Mouse (Mus musculus): ENCODE data around the gene Phactr4.
A peak's percentile ranks its signal among the peaks of the same experiment; 100 is the strongest.

The Phactr4 gene

GRCm38 (mm10) chr4:132369953-132370750 lies 52.1 kb downstream of the Phactr4 start:
- DNase-seq (ENCODE audit: low read depth, low spot score) = no peak

- no peak for DNase-seq (ENCODE audit: low read depth, low spot score)
Observed at GRCm38 (mm10) chr4:132367480-132368201, 54.6 kb downstream of the Phactr4 start.

GRCm38 (mm10) chr4:132365450-132366060 lies 56.7 kb downstream of the Phactr4 start:
- DNase-seq (ENCODE audit: low read depth, low spot score) = no peak

GRCm38 (mm10) chr4:132363487-132363886 lies 58.8 kb downstream of the Phactr4 start:
- DNase-seq (ENCODE audit: low read depth, low spot score) = peak; percentile 86

DNA sequence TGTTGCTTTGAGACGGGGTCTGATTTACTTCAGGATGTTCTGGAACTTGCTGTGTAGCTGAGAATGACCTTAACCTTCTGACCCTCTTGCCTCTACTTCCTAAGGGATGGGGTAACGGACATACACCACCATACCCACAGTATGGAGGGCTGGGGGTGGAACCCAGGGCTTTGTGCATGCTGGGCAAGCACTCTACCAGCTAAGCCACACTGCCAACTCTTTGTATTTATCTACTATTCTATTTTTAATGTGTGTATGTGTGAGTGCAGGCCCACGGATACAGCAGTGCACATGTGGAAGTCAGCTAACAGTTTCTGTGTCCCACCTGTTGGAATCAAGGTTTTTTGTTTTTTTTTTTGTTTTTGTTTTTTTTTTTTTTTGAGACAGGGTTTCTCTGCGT lies 62.8 kb downstream of the Phactr4 start:
- DNase-seq (ENCODE audit: low read depth, low spot score) = no peak

- peak; percentile 90 for DNase-seq (ENCODE audit: low read depth, low spot score)
Observed at GRCm38 (mm10) chr4:132356170-132356569, 66.1 kb downstream of the Phactr4 start.

GRCm38 (mm10) chr4:132355403-132355802 lies 66.9 kb downstream of the Phactr4 start:
- DNase-seq (ENCODE audit: low read depth, low spot score) = peak; percentile 34

GRCm38 (mm10) chr4:132354571-132354970 lies 67.7 kb downstream of the Phactr4 start:
- peak; percentile 54 for DNase-seq (ENCODE audit: low read depth, low spot score)

DNA sequence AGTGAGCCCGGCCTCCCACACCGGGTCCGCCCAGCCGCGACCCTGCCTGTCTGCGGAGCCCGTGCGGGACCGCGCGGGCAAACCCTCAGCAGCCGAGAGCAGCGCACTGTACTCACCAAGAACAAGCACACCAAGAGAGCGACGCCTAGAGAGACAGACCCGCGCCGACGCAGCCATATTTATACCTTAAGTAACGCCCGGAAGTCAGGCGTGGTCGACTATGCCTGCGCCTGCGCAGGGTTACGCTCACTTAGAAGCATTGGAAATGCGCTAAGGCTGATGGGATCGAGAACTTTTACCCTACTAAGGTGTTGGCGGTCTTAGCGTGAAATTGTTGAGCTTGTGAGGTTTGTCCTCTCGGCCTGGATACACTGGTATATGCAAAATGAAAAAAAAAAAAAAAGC lies 68.8 kb downstream of the Phactr4 start, which contains the start of gene Rcc1:
Gene Rcc1 (minus strand): TSS at position 125 of the 405 bp plus-strand sequence.
- DNase-seq (ENCODE audit: low read depth, low spot score) = peak; percentile 97

- DNase-seq (ENCODE audit: low read depth, low spot score) = peak; percentile 36
Observed at GRCm38 (mm10) chr4:132352739-132353138, 69.5 kb downstream of the Phactr4 start.

GRCm38 (mm10) chr4:132351401-132351800 lies 70.9 kb downstream of the Phactr4 start:
- DNase-seq (ENCODE audit: low read depth, low spot score) = no peak

- peak; percentile 25 for DNase-seq (ENCODE audit: low read depth, low spot score)
Observed at GRCm38 (mm10) chr4:132350854-132351253, 71.4 kb downstream of the Phactr4 start.

DNA sequence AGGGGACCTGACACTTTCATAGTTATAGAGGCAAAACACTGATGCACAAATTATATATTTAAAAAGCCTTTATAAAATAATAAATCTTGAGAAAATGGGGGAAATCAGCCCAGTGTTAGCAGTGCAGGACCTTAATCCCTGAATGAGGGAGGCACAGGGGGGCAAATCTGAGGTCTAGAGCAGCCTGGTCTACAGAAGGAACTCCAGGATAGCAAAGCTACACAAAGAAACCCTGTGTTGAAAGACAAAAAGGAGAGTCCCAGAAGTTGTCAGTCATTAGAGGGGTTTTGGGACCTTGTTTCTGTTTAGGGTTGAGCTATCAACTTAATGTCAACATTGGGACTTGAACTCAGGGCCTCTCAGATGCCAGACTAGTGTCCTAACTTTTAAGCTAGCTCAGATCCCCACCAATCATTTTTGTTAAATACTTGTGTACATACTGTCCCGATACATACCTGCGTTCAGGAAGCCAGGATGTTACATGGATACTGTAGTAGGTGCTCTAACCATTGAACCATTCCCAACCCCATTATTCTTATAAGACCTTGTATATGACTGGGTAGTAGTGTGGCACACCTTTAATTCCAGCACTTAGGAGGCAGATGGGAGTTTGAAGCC lies 72.1 kb downstream of the Phactr4 start:
- DNase-seq (ENCODE audit: low read depth, low spot score) = peak; percentile 37

DNA sequence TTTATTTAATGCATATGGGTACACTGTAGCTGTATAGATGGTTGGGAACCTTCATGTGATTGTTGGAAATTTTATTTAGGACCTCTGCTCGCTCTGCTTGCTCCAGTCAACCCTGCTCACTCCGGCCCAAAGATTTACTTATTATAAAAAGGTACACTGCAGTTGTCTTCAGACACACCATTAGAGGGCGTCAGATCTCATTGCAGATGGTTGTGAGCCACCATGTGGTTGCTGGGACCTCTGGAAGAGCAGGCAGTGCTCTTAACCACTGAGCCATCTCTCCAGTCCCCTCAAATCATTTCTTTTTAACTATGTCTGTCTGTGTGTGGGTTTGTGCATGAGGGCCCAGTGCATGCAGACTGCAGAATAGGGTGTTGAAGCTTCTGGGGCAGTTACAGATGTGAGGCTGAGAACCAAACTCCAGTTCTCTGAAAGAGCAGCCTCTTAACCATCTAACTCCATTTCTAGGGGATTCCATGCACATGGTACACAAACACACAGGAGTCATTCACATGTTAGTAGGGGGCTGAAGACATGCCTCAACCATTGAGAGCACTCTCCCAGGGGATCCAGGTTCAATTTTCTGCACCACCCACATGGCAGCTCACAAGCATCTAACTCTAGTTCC lies 72.7 kb downstream of the Phactr4 start:
- DNase-seq (ENCODE audit: low read depth, low spot score) = peak; percentile 59

DNA sequence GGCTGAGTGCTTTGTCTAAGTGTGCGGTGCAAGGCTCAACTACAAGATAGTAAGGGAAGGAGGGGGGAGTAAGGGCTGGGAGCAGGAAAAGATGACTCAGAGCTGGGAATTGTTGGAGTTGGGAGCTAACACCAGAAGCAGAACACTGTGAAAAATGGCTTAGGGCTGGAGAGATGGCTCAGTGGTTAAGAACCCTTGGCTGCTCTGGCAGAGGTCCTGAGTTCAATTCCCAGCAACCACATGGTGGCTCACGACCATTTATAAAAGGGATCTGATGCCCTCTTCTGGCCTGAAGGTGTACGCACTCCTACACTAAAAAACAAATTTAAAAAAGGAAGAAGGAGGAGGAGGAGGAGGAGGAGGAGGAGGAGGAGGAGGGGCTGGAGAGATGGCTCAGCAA lies 75.6 kb downstream of the Phactr4 start:
- peak; percentile 68 for DNase-seq (ENCODE audit: low read depth, low spot score)

DNA sequence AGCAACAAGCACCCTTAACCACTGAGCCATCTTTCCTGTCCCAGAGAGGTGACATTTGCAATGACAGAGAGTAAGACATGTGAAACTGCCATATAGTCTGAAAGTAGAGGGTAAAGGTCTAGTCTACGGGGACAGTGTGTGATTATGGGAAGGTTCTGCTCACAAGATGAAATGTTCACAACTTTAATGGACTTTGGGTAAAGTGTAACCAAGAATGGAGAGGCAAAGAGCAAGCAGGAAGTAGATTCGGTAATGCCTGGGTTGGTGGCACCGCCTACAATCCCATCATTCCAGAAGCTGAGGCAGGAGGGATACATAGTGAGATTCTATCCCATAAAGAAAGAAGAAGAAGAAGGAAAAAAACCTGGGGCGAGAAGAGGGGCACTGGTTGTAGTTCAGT lies 76.0 kb downstream of the Phactr4 start:
- no peak for DNase-seq (ENCODE audit: low read depth, low spot score)

DNA sequence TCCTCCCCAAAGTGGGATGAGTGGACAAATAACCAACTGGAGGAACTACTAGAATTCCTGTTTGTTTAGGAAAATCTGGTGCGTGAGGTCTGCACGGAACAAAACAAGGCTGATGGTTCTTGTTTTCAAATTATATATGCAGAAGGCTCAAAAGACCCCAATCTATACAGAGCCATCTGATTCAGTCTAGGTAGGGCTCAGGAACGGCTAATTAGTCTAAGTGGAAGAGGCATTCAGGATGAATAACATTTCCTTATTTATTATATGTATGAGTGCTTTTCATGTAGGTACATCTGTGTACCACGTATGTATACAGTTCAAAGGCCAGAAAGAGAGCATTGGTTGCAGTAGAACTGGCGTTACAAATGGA lies 76.5 kb downstream of the Phactr4 start:
- no peak for DNase-seq (ENCODE audit: low read depth, low spot score)

DNA sequence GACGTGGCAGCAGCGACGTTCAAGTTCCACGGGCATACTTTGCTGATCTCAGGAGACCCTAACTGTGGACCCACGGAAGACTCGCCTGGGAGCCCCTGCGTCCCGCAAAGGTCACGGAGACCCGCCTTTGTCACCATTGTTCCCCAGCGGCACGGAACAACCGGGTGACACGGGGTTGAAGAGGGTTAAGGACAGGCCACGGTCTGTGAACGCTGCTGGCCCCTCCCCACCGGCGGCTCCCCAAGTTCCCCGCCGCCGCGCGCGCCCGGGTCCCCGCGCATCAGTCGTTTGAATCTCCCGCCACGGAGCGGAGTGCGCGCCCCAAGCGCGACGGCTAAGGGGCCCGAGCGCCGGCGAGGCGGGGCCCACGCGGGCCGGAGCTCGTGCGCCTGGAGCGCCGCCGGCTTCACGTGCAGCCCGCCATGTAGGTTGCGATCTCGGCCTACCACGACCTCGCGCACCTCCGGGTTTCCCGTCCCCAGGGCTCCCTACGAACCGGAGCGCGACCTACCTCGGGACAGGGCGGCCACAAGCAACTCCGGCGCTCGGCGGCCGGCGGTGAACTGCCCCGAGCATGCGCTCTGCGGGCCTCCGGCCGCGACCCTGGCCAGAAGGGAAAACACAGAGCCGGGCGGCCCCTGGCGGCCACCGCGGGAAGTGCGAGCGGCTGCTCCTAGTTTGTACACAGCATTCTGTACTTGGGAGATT lies 77.0 kb downstream of the Phactr4 start:
- peak; percentile 93 for DNase-seq (ENCODE audit: low read depth, low spot score)

- DNase-seq (ENCODE audit: low read depth, low spot score) = peak; percentile 68
Observed at GRCm38 (mm10) chr4:132344403-132345134, 77.7 kb downstream of the Phactr4 start.

DNA sequence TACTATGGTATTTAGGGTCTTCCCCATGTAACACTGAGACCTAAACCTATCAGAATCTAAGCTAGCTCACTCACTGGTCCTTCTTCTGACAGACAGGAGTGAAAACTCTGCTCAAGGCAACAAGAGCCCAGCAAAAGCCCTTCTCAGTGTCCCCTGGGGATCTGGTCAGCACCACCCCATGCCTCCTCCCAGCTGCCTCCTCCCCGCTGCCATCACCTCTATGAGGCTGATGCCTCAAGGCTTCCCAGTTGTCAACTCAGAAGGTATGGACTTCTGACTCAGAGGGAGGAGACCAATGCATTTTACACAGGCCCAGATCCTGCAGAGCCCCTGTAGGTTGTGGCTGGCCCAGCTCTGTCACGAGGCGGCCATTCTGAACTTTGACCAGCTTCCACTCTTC lies 80.8 kb downstream of the Phactr4 start:
- DNase-seq (ENCODE audit: low read depth, low spot score) = no peak

Measured in A20 (cell line).